Mouse (Mus musculus) small intestine, adult 2 months (tissue): ENCODE data around the gene Adamtsl3.

Experiments
- CTCF ChIP-seq: fragments of 200-500 bp; IDR thresholded peaks from 2 replicates; pipeline ENCODE4 v1.5.1; 2012; ENCODE audit warnings: low read depth, mild to moderate bottlenecking, control low read depth, inconsistent platforms, low read length, moderate library complexity, mixed read lengths; ENCODE audit not compliant: insufficient replicate concordance, insufficient read length; ENCODE audit errors: extremely low read depth
- POLR2A ChIP-seq: fragments of 200-500 bp; IDR thresholded peaks from 2 replicates; pipeline ENCODE4 v1.6.1; 2012; ENCODE audit warnings: low read depth, mild to moderate bottlenecking, control low read depth, inconsistent platforms, low read length, moderate library complexity

DNA sequence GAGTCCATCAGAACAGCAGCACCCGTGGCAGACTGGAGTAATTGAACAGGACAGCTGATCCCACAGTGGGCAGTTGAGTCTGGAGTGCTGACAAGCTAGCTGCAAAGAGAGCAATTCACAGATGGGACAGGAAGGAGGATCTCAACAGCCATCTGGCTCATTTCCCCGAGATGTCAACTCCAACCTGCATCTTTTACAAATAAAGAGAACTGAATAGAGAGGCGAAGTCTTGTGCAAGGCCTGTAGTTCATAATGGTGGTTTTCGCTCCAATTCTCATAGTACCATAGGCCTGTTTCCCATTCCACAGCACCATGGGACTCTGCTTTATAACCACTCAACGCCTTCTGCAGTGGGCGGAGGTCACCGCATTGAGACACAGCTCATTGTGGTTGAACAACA, 195.9 kb downstream of the Adamtsl3 start:
- TF ChIP-seq CTCF (no peak), POLR2A (no peak)
